Mouse (Mus musculus) liver, embryonic 14.5 days (tissue): ENCODE measurements around the gene Cenpo.

Experiments used
- CTCF ChIP-seq: IDR thresholded peaks from 2 replicates; pipeline ENCODE4 v1.5.1; 2016; ENCODE audit warnings: antibody characterized with exemption, low read depth, control low read depth
- EP300 ChIP-seq: IDR thresholded peaks from 2 replicates; pipeline ENCODE4 v1.6.1; 2016; ENCODE audit warnings: antibody characterized with exemption, low read depth

DNA sequence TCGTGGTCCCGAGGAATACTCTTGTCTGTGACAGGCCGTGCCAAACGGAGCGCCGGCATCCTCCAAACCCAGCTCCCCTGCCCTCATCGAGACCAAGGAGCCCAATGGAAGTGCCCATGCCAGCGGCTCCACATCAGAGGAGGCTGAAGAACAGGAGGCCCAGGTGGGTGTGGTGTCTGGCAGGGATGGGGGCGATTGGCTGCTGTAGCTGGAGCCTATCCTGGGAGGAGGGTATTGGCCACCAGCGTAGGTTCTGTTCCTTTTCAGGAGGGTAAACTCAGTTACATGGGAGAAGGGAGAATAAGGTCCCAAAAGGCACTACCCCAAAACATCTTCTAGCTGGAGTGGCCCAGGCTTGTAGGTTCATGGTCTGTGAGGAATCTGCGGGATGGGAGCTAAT lies 34.8 kb downstream of the Cenpo start:
- TF ChIP-seq CTCF (no peak), EP300 (no peak)
